Mouse (Mus musculus): ENCODE results near the gene Slc39a1.

Slc39a1 gene

GRCm38 (mm10) chr3:90247960-90248745, at the start of gene Slc39a1:
Slc39a1 (plus strand) TSS chr3:90248172.
- peak; percentile 85 for DNase-seq

- DNase-seq = no peak
Measured at GRCm38 (mm10) chr3:90202884-90203283, 45.1 kb upstream of the Slc39a1 start.

- DNase-seq = no peak
Measured at GRCm38 (mm10) chr3:90203619-90204018, 44.4 kb upstream of the Slc39a1 start.

- DNase-seq = no peak
Measured at GRCm38 (mm10) chr3:90204582-90204981, 43.4 kb upstream of the Slc39a1 start.

- no peak for DNase-seq
Measured at GRCm38 (mm10) chr3:90208662-90209061, 39.3 kb upstream of the Slc39a1 start.

- no peak for DNase-seq
Measured at GRCm38 (mm10) chr3:90209908-90210566, 37.9 kb upstream of the Slc39a1 start.

- DNase-seq = no peak
Measured at GRCm38 (mm10) chr3:90211475-90212398, 36.2 kb upstream of the Slc39a1 start.

- no peak for DNase-seq
Measured at GRCm38 (mm10) chr3:90212723-90213122, 35.2 kb upstream of the Slc39a1 start.

- peak; percentile 82 for DNase-seq
Measured at GRCm38 (mm10) chr3:90213377-90213866, 34.5 kb upstream of the Slc39a1 start, which contains the start of the genes Rps27 and Rab13. Rps27 (minus strand) TSS chr3:90213651. Rab13 (plus strand) TSS chr3:90213695.

GRCm38 (mm10) chr3:90213956-90214684, 33.9 kb upstream of the Slc39a1 start:
- peak; percentile 25 for DNase-seq

- DNase-seq = no peak
Measured at GRCm38 (mm10) chr3:90215825-90216380, 32.1 kb upstream of the Slc39a1 start.

- DNase-seq = peak; percentile 57
Measured at GRCm38 (mm10) chr3:90220088-90220487, 27.9 kb upstream of the Slc39a1 start.

- peak; percentile 30 for DNase-seq
Measured at GRCm38 (mm10) chr3:90220531-90220951, 27.4 kb upstream of the Slc39a1 start.

- no peak for DNase-seq
Measured at GRCm38 (mm10) chr3:90221123-90221522, 26.8 kb upstream of the Slc39a1 start.

GRCm38 (mm10) chr3:90222455-90222854, 25.5 kb upstream of the Slc39a1 start:
- DNase-seq = no peak

GRCm38 (mm10) chr3:90222941-90223340, 25.0 kb upstream of the Slc39a1 start:
- no peak for DNase-seq

GRCm38 (mm10) chr3:90224331-90224730, 23.6 kb upstream of the Slc39a1 start:
- no peak for DNase-seq

GRCm38 (mm10) chr3:90231075-90231474, 16.9 kb upstream of the Slc39a1 start:
- no peak for DNase-seq

GRCm38 (mm10) chr3:90231507-90232333, 16.3 kb upstream of the Slc39a1 start, which contains the start of gene Jtb:
Jtb (plus strand) TSS chr3:90231597.
- peak; percentile 88 for DNase-seq

- DNase-seq = no peak
Measured at GRCm38 (mm10) chr3:90241251-90241650, 6.7 kb upstream of the Slc39a1 start.
